Mouse (Mus musculus) MEL (cell line): ENCODE measurements around the gene Rhob. TPM values are rescaled to one million over a fixed set of nuclear protein-coding genes. Genes with fewer than 3 reads are reported as not detected.
A peak's percentile ranks its signal among the peaks of the same experiment; 100 is the strongest.

Experiments used
- DNase-seq: peaks from one replicate; pipeline ENCODE4 v3.0.0; 2011; ENCODE audit warnings: low read depth, low spot score
- H3K27ac ChIP-seq: 2 replicates; pipeline ENCODE4 v1.5.1; 2012; ENCODE audit warnings: low read depth, mild to moderate bottlenecking, control low read depth, low read length, moderate library complexity; ENCODE audit not compliant: control insufficient read depth
- H3K27me3 ChIP-seq, 2 experiments: fragments of 150-350 bp in 1 of 2; sonication (generic) in 1 of 2; 2 replicates each; pipeline ENCODE4 v1.6.1; 2012; ENCODE audit warnings: low read length in 2 of 2, mild to moderate bottlenecking in 2 of 2, improper control_type of control experiment in 1 of 2, moderate library complexity in 1 of 2; ENCODE audit not compliant: insufficient read depth in 2 of 2, control insufficient read depth in 1 of 2
- H3K36me3 ChIP-seq, 2 experiments: 2 replicates each; pipeline ENCODE4 v1.6.1; 2012 to 2014; ENCODE audit warnings: low read length in 2 of 2, improper control_type of control experiment in 1 of 2, inconsistent platforms in 1 of 2, mild to moderate bottlenecking in 1 of 2; ENCODE audit not compliant: insufficient read depth in 2 of 2, control insufficient read depth in 1 of 2
- H3K4me1 ChIP-seq, 2 experiments: fragments of 150-350 bp in 1 of 2; sonication (generic) in 1 of 2; 2 replicates each; pipeline ENCODE4 v1.6.1; 2012; ENCODE audit warnings: low read length in 2 of 2, improper control_type of control experiment in 1 of 2, mild to moderate bottlenecking in 1 of 2; ENCODE audit not compliant: insufficient read depth in 2 of 2, control insufficient read depth in 1 of 2
- H3K4me3 ChIP-seq, 2 experiments: fragments of 150-350 bp in 1 of 2; sonication (generic) in 1 of 2; 2 replicates each; pipeline ENCODE4 v1.5.1; 2012; ENCODE audit warnings: low read depth in 2 of 2, low read length in 2 of 2, mild to moderate bottlenecking in 2 of 2, moderate library complexity in 2 of 2, control low read depth in 1 of 2, improper control_type of control experiment in 1 of 2; ENCODE audit not compliant: control insufficient read depth in 1 of 2, insufficient read depth in 1 of 2
- H3K79me2 ChIP-seq: 2 replicates; pipeline ENCODE4 v1.6.1; 2012; ENCODE audit warnings: mild to moderate bottlenecking, low read length, moderate library complexity; ENCODE audit not compliant: control insufficient read depth, poor library complexity, insufficient read depth
- H3K9ac ChIP-seq: 2 replicates; pipeline ENCODE4 v1.6.1; 2012; ENCODE audit warnings: low read depth, mild to moderate bottlenecking, control low read depth, low read length, moderate library complexity; ENCODE audit not compliant: control insufficient read depth, poor library complexity, severe bottlenecking
- H3K9me3 ChIP-seq: fragments of 150-350 bp; sonication (generic); replicated peaks from 2 replicates; pipeline ENCODE4 v1.6.1; 2012; ENCODE audit warnings: mild to moderate bottlenecking, low read length, improper control_type of control experiment, moderate library complexity; ENCODE audit not compliant: insufficient read depth
- CTCF ChIP-seq, 3 experiments: IDR thresholded peaks in 2 of 3; conservative IDR thresholded peaks in 1 of 3; 2 replicates each; pipeline ENCODE4 v1.5.1; 2011 to 2012; ENCODE audit warnings: low read length in 3 of 3, low read depth in 2 of 3, mild to moderate bottlenecking in 2 of 3, improper control_type of control experiment in 1 of 3, inconsistent platforms in 1 of 3, mixed read lengths in 1 of 3, moderate library complexity in 1 of 3; ENCODE audit not compliant: control insufficient read depth in 1 of 3, insufficient read depth in 1 of 3, poor library complexity in 1 of 3, severe bottlenecking in 1 of 3
- ELF1 ChIP-seq: IDR thresholded peaks from 2 replicates; pipeline ENCODE4 v1.6.1; 2014; ENCODE audit warnings: low read depth, mild to moderate bottlenecking, inconsistent platforms, low read length, improper control_type of control experiment, moderate library complexity
- EP300 ChIP-seq, 2 experiments: IDR thresholded peaks; 2 replicates each; pipeline ENCODE4 v1.6.1; 2011; ENCODE audit warnings: improper control_type of control experiment in 2 of 2, low read length in 2 of 2, low read depth in 1 of 2, mild to moderate bottlenecking in 1 of 2
- ETS1 ChIP-seq: IDR thresholded peaks from 2 replicates; pipeline ENCODE4 v1.6.1; 2012; ENCODE audit warnings: low read depth, mild to moderate bottlenecking, inconsistent platforms, low read length, improper control_type of control experiment, moderate library complexity
- GATA1 ChIP-seq: IDR thresholded peaks from 2 replicates; pipeline ENCODE4 v1.6.1; 2011; ENCODE audit warnings: low read depth, low read length, improper control_type of control experiment
- MAX ChIP-seq: IDR thresholded peaks from 2 replicates; pipeline ENCODE4 v1.6.1; 2011; ENCODE audit warnings: low read length, improper control_type of control experiment
- MAZ ChIP-seq: IDR thresholded peaks from 2 replicates; pipeline ENCODE4 v1.6.1; 2012; ENCODE audit warnings: low read depth, mild to moderate bottlenecking, inconsistent platforms, low read length, improper control_type of control experiment
- MYB ChIP-seq: IDR thresholded peaks from 2 replicates; pipeline ENCODE4 v1.6.1; 2011; ENCODE audit warnings: mild to moderate bottlenecking, low read depth, low read length, improper control_type of control experiment
- NRF1 ChIP-seq: IDR thresholded peaks from 2 replicates; pipeline ENCODE4 v1.6.1; 2014; ENCODE audit warnings: low read depth, mild to moderate bottlenecking, inconsistent platforms, low read length, improper control_type of control experiment, moderate library complexity; ENCODE audit not compliant: poor library complexity, insufficient read depth, severe bottlenecking
- POLR2AphosphoS2 ChIP-seq: IDR thresholded peaks from 2 replicates; pipeline ENCODE4 v1.6.1; 2011; ENCODE audit warnings: low read length, improper control_type of control experiment
- SMC3 ChIP-seq: IDR thresholded peaks from 2 replicates; pipeline ENCODE4 v1.6.1; 2011; ENCODE audit warnings: low read depth, low read length, improper control_type of control experiment
- TCF12 ChIP-seq: IDR thresholded peaks from 2 replicates; pipeline ENCODE4 v1.6.1; 2014; ENCODE audit warnings: low read depth, mild to moderate bottlenecking, inconsistent platforms, low read length, improper control_type of control experiment, moderate library complexity
- USF2 ChIP-seq, 2 experiments: IDR thresholded peaks; 2 replicates each; pipeline ENCODE4 v1.6.1; 2011 to 2012; ENCODE audit warnings: improper control_type of control experiment in 2 of 2, low read length in 2 of 2, borderline replicate concordance in 1 of 2, inconsistent platforms in 1 of 2, low read depth in 1 of 2, mild to moderate bottlenecking in 1 of 2; ENCODE audit not compliant: insufficient read depth in 1 of 2
- ZC3H11A ChIP-seq: IDR thresholded peaks from 2 replicates; pipeline ENCODE4 v1.6.1; 2012; ENCODE audit warnings: low read depth, mild to moderate bottlenecking, inconsistent platforms, low read length, improper control_type of control experiment
- ZMIZ1 ChIP-seq: IDR thresholded peaks from 2 replicates; pipeline ENCODE4 v1.6.1; 2012; ENCODE audit warnings: low read depth, mild to moderate bottlenecking, inconsistent platforms, low read length, improper control_type of control experiment, moderate library complexity
- ZNF384 ChIP-seq: IDR thresholded peaks from 2 replicates; pipeline ENCODE4 v1.6.1; 2012; ENCODE audit warnings: low read depth, mild to moderate bottlenecking, inconsistent platforms, low read length, improper control_type of control experiment
- polyA plus RNA-seq, 2 experiments: library from polyadenylated mRNA; stranded (reverse) in 1 of 2; unstranded in 1 of 2; fragments of >175 nt in 1 of 2; fragments of >200 nt in 1 of 2; gene quantifications; 2 replicates each; pipeline versions ENCODE4 v1.2.1 to v1.2.4; 2012; ENCODE audit warnings: low replicate concordance in 2 of 2, low read depth in 1 of 2; ENCODE audit not compliant: insufficient read length in 2 of 2, insufficient read depth in 1 of 2, missing spikeins in 1 of 2
- total RNA-seq: library from RNA; depleted of rRNA; stranded (reverse); fragments of 300-350 nt; gene quantifications from 2 replicates; pipeline ENCODE4 v1.2.3, GENCODE M21; 2012

Gene Rhob
- total and polyA plus RNA-seq, 3 experiments = 1.8 to 6.0 TPM; not detected in 1

DNA sequence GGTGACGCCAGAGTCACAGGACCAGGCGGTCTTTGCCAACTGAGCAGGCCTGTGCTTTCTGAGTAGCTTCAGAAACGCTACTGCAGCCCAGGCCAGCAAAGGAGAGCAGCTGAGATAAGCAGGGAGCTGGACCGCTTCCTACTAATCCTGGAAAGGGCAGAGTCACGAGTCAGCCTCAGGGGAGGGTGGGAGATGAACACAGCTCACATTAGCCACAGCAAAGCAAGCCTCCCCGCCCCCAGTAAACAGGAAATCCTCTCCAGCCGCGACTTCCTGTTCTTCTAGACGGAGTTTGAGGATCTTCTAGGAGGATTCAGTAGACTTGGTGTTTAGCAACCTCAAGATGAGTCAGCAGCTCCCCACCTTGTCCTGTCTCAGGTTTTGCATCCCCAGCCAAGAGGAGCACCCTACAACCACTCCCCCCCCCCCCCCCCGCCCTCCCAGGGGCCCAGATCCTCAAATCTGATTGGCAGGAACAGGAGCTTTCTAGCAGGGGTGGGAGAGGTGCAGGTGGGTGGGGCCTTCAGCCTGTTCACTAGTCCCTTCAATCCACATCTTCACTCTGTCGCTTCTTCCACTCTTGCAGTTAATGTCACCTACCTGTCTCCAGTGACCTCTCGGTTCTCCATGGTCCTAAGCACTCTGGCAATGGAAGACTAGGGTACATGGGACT lies 21.7 kb upstream of the Rhob start (continued):
- TF ChIP-seq USF2 (IDR thresholded peaks at IDR 0.05; ENCODE audit: borderline replicate concordance in 1 of 2, insufficient read depth in 1 of 2, low read depth in 1 of 2, low read length in 2 of 2) (no peak), ZMIZ1 (no peak), MYB (no peak), TCF12 (0 out of 2 replicates have a peak, but pooled peaks have one; percentile 28), CTCF (IDR thresholded peaks at IDR 0.05 in 2 of 3, conservative IDR thresholded peaks at IDR 0.05 in 1 of 3; ENCODE audit: control insufficient read depth in 1 of 3, insufficient read depth in 1 of 3, low read depth in 2 of 3, low read length in 3 of 3, poor library complexity in 1 of 3, severe bottlenecking in 1 of 3) (no peak), GATA1 (peak; percentile 50), ELF1 (peak; percentile 79), ZNF384 (no peak), POLR2AphosphoS2 (peak; percentile 44; the same call in 1 of the 2 replicates), NRF1 (no peak), EP300 (IDR thresholded peaks at IDR 0.05; ENCODE audit: low read depth in 1 of 2, low read length in 2 of 2) (peak; percentile 66 to 79), ETS1 (peak; percentile 89), MAX (peak; percentile 72; the same call in 1 of the 2 replicates), SMC3 (no peak), MAZ (peak; percentile 84)

DNA sequence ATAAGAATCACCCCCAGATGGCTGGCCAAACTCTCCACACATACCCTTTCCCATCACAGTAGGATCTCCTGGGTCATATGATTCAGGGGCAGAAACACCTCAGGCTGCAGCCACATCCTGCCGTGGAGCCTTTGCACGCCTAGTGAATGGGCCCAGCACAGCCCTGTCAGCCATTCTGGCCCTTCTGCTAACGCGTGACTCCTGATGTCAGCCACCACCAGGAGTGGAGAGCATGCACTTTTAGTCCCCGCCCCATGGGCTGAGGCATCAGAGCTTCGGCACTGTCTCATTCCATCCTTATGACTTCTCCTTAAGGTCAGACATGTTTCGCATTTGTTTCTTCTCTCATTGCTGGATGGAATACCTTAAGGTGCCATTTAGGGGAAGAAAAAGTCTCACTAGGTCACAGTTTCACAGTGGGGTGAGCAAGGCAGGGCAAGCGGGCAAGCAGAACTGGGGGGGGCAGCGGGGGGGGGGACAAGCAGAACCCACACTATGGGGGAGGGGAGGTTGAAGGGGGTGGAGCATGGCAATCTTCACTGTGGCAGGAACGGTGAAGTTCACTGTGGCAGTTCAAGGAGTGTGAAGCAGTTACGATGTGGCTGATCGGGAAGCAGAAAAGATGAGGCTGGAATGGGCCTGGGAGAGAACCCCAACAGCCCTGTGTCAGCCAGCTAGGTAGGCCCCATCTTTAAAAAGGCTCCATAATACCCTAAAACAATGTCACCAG lies 19.8 kb upstream of the Rhob start:
- H3K79me2 ChIP-seq = no peaks in the 10 kb centered on the region
- H3K4me3 ChIP-seq = no peak overlapping the region
- H3K9ac ChIP-seq = no peak overlapping the region
- no peaks in the 10 kb centered on the region; a peak in 1 of 4 replicates for H3K27me3 ChIP-seq
- H3K4me1 ChIP-seq = peaks cover 4 to 17% of the 10 kb centered on the region in 2 experiments; a peak in 3 of 4 replicates
- peaks cover 0 to 10% of the 10 kb centered on the region in 2 experiments; a peak in 2 of 4 replicates for H3K36me3 ChIP-seq
- no peak for DNase-seq
- TF ChIP-seq CTCF (IDR thresholded peaks at IDR 0.05 in 2 of 3, conservative IDR thresholded peaks at IDR 0.05 in 1 of 3; ENCODE audit: control insufficient read depth in 1 of 3, insufficient read depth in 1 of 3, low read depth in 2 of 3, low read length in 3 of 3, poor library complexity in 1 of 3, severe bottlenecking in 1 of 3) = no peak
- TF ChIP-seq USF2 (IDR thresholded peaks at IDR 0.05; ENCODE audit: borderline replicate concordance in 1 of 2, insufficient read depth in 1 of 2, low read depth in 1 of 2, low read length in 2 of 2) = no peak
- TF ChIP-seq ZC3H11A = no peak
- TF ChIP-seq SMC3 = no peak
- no peak for TF ChIP-seq ZNF384
- TF ChIP-seq, all 39 proteins: peak for 0
- no peaks in the 10 kb centered on the region for H3K9me3 ChIP-seq
- no peak overlapping the region for H3K27ac ChIP-seq
